Mouse (Mus musculus) embryo, embryonic 9.5 days (tissue): ENCODE data around the gene Tctn1.

ENCODE experiments used
- DNase-seq: peaks from one replicate; pipeline ENCODE4 v3.0.0-alpha.2; 2017; ENCODE audit errors: extremely low spot score

Tctn1 gene

GRCm38 (mm10) chr5:122263933-122264905 lies at the start of gene Tctn1:
TSS of gene Tctn1 (minus strand) at chr5:122264460.
- peak; percentile 96 for DNase-seq

GRCm38 (mm10) chr5:122312942-122313684 lies 48.9 kb upstream of the Tctn1 start:
- DNase-seq: no peak

- no peak for DNase-seq
Measured at GRCm38 (mm10) chr5:122312346-122312745, 48.1 kb upstream of the Tctn1 start.

- DNase-seq: no peak
Measured at GRCm38 (mm10) chr5:122311692-122312091, 47.4 kb upstream of the Tctn1 start.

GRCm38 (mm10) chr5:122310699-122311098 lies 46.4 kb upstream of the Tctn1 start:
- no peak for DNase-seq

GRCm38 (mm10) chr5:122306536-122306935 lies 42.3 kb upstream of the Tctn1 start:
- no peak for DNase-seq

- DNase-seq: no peak
Measured at GRCm38 (mm10) chr5:122305472-122305871, 41.2 kb upstream of the Tctn1 start.

GRCm38 (mm10) chr5:122304541-122304940 lies 40.3 kb upstream of the Tctn1 start:
- no peak for DNase-seq

GRCm38 (mm10) chr5:122303937-122304336 lies 39.7 kb upstream of the Tctn1 start:
- DNase-seq: no peak

- no peak for DNase-seq
Measured at GRCm38 (mm10) chr5:122302810-122303745, 38.8 kb upstream of the Tctn1 start.

GRCm38 (mm10) chr5:122300071-122300518 lies 35.8 kb upstream of the Tctn1 start:
- no peak for DNase-seq

GRCm38 (mm10) chr5:122295113-122295935 lies 31.1 kb upstream of the Tctn1 start:
- no peak for DNase-seq

GRCm38 (mm10) chr5:122294219-122294735 lies 30.0 kb upstream of the Tctn1 start:
- no peak for DNase-seq

GRCm38 (mm10) chr5:122293131-122293530 lies 28.9 kb upstream of the Tctn1 start:
- DNase-seq: no peak

- no peak for DNase-seq
Measured at GRCm38 (mm10) chr5:122291553-122292339, 27.5 kb upstream of the Tctn1 start.

GRCm38 (mm10) chr5:122291149-122291548 lies 26.9 kb upstream of the Tctn1 start:
- DNase-seq: no peak

GRCm38 (mm10) chr5:122288147-122288811 lies 24.0 kb upstream of the Tctn1 start:
- DNase-seq: no peak

- DNase-seq: no peak
Measured at GRCm38 (mm10) chr5:122287026-122287425, 22.8 kb upstream of the Tctn1 start.

GRCm38 (mm10) chr5:122286191-122286590 lies 21.9 kb upstream of the Tctn1 start:
- DNase-seq: no peak
